Mouse (Mus musculus): ENCODE results near the gene Zfp568. TPM values are rescaled to one million over a fixed set of nuclear protein-coding genes. Genes with fewer than 3 reads are reported as not detected.

Zfp568 gene
- polyA plus RNA-seq, 1 experiment from 2014 or later, result 5.3 TPM

GRCm38 (mm10) chr7:30034331-30034730, 50.6 kb downstream of the Zfp568 start:
- DNase-seq (ENCODE audit: low spot score) (no peak), ATAC-seq (ENCODE audit: low FRiP score, low TSS enrichment) (no peak)
- 92% methylated on average over 12 of the region's 12 CpGs for WGBS
- no peak for TF ChIP-seq EP300 (optimal IDR thresholded peaks at IDR 0.05)
- TF ChIP-seq CTCF (IDR thresholded peaks at IDR 0.05; ENCODE audit: low read depth), result no peak
- Histone ChIP-seq H3K27me3 (ENCODE audit: control insufficient read depth, insufficient read depth, low read length) (no peaks in the 10 kb centered on the region), H3K9me3 (ENCODE audit: control insufficient read depth, low read length) (no peaks in the 10 kb centered on the region), H3K4me2 (replicated peaks; ENCODE audit: low read depth) (no peak overlapping the region), H3K36me3 (ENCODE audit: control insufficient read depth, insufficient read depth, low read length) (no peaks in the 10 kb centered on the region; the same call in 1 of the 2 replicates), H3K27ac (replicated peaks) (no peak overlapping the region), H3K9ac (ENCODE audit: low read length) (no peak overlapping the region), H3K4me1 (replicated peaks; ENCODE audit: control insufficient read depth, insufficient read depth) (no peaks in the 10 kb centered on the region), H3K4me3 (ENCODE audit: low read depth, low read length) (no peak overlapping the region)

GRCm38 (mm10) chr7:30044354-30044753, 60.6 kb downstream of the Zfp568 start:
- no peak for ATAC-seq (ENCODE audit: low FRiP score, low TSS enrichment)
- H3K4me1 ChIP-seq (replicated peaks; ENCODE audit: control insufficient read depth, insufficient read depth), result no peaks in the 10 kb centered on the region
- no peaks in the 10 kb centered on the region for H3K36me3 ChIP-seq (ENCODE audit: control insufficient read depth, insufficient read depth, low read length)
- WGBS, result 48% methylated on average over 9 of the region's 9 CpGs
- no peak overlapping the region for H3K4me3 ChIP-seq (ENCODE audit: low read depth, low read length)
- DNase-seq (ENCODE audit: low spot score), result no peak
- no peaks in the 10 kb centered on the region for H3K9me3 ChIP-seq (ENCODE audit: control insufficient read depth, low read length)
- no peak overlapping the region for H3K4me2 ChIP-seq (replicated peaks; ENCODE audit: low read depth)
- H3K27me3 ChIP-seq (ENCODE audit: control insufficient read depth, insufficient read depth, low read length), result no peaks in the 10 kb centered on the region
- H3K27ac ChIP-seq (replicated peaks), result no peak overlapping the region
- no peak overlapping the region for H3K9ac ChIP-seq (ENCODE audit: low read length)
- TF ChIP-seq CTCF (IDR thresholded peaks at IDR 0.05; ENCODE audit: low read depth) (no peak), EP300 (optimal IDR thresholded peaks at IDR 0.05) (no peak)

GRCm38 (mm10) chr7:30048126-30048525, 64.4 kb downstream of the Zfp568 start:
- Histone ChIP-seq H3K4me3 (ENCODE audit: low read depth, low read length) (no peak overlapping the region), H3K4me1 (replicated peaks; ENCODE audit: control insufficient read depth, insufficient read depth) (no peaks in the 10 kb centered on the region), H3K36me3 (ENCODE audit: control insufficient read depth, insufficient read depth, low read length) (no peaks in the 10 kb centered on the region), H3K4me2 (replicated peaks; ENCODE audit: low read depth) (no peak overlapping the region), H3K27ac (replicated peaks) (no peak overlapping the region), H3K27me3 (ENCODE audit: control insufficient read depth, insufficient read depth, low read length) (no peaks in the 10 kb centered on the region), H3K9ac (ENCODE audit: low read length) (no peak overlapping the region), H3K9me3 (ENCODE audit: control insufficient read depth, low read length) (no peaks in the 10 kb centered on the region)
- no peak for ATAC-seq (ENCODE audit: low FRiP score, low TSS enrichment)
- no peak for DNase-seq (ENCODE audit: low spot score)
- no peak for TF ChIP-seq EP300 (optimal IDR thresholded peaks at IDR 0.05)
- no peak for TF ChIP-seq CTCF (IDR thresholded peaks at IDR 0.05; ENCODE audit: low read depth)
- 81% methylated on average over 4 of the region's 4 CpGs for WGBS

GRCm38 (mm10) chr7:30050882-30051548, 67.3 kb downstream of the Zfp568 start, which contains the start of gene Zfp14:
Zfp14 (minus strand) TSS chr7:30051380.
- Histone ChIP-seq H3K4me2 (replicated peaks; ENCODE audit: low read depth) (peak within 1 kb of the TSS; percentile 80), H3K9ac (ENCODE audit: low read length) (peak within 1 kb of the TSS; percentile 53), H3K4me1 (replicated peaks; ENCODE audit: control insufficient read depth, insufficient read depth) (no peaks in the 10 kb centered on the region), H3K27me3 (ENCODE audit: control insufficient read depth, insufficient read depth, low read length) (no peaks in the 10 kb centered on the region), H3K4me3 (ENCODE audit: low read depth, low read length) (peak within 1 kb of the TSS; percentile 56), H3K27ac (replicated peaks) (peak within 1 kb of the TSS; percentile 59), H3K36me3 (ENCODE audit: control insufficient read depth, insufficient read depth, low read length) (no peaks in the 10 kb centered on the region), H3K9me3 (ENCODE audit: control insufficient read depth, low read length) (no peaks in the 10 kb centered on the region)
- DNase-seq (ENCODE audit: low spot score), result peak; percentile 86
- no peak for TF ChIP-seq EP300 (optimal IDR thresholded peaks at IDR 0.05)
- no peak for TF ChIP-seq CTCF (IDR thresholded peaks at IDR 0.05; ENCODE audit: low read depth)
- WGBS, result 0% methylated on average over 40 of the region's 40 CpGs
- ATAC-seq (ENCODE audit: low FRiP score, low TSS enrichment), result peak; percentile 95

GRCm38 (mm10) chr7:30053591-30053990, 69.8 kb downstream of the Zfp568 start:
- WGBS, result 11% methylated on average over 3 of the region's 3 CpGs
- Histone ChIP-seq H3K4me3 (ENCODE audit: low read depth, low read length) (no peak overlapping the region), H3K9me3 (ENCODE audit: control insufficient read depth, low read length) (no peaks in the 10 kb centered on the region), H3K4me1 (replicated peaks; ENCODE audit: control insufficient read depth, insufficient read depth) (no peaks in the 10 kb centered on the region), H3K9ac (ENCODE audit: low read length) (no peak overlapping the region), H3K27ac (replicated peaks) (no peak overlapping the region), H3K36me3 (ENCODE audit: control insufficient read depth, insufficient read depth, low read length) (no peaks in the 10 kb centered on the region), H3K27me3 (ENCODE audit: control insufficient read depth, insufficient read depth, low read length) (no peaks in the 10 kb centered on the region), H3K4me2 (replicated peaks; ENCODE audit: low read depth) (no peak overlapping the region)
- no peak for ATAC-seq (ENCODE audit: low FRiP score, low TSS enrichment)
- DNase-seq (ENCODE audit: low spot score), result no peak
- TF ChIP-seq CTCF (IDR thresholded peaks at IDR 0.05; ENCODE audit: low read depth) (no peak), EP300 (optimal IDR thresholded peaks at IDR 0.05) (no peak)

GRCm38 (mm10) chr7:30060341-30060740, 76.6 kb downstream of the Zfp568 start:
- Histone ChIP-seq H3K9me3 (ENCODE audit: control insufficient read depth, low read length) (no peaks in the 10 kb centered on the region), H3K9ac (ENCODE audit: low read length) (no peak overlapping the region), H3K27me3 (ENCODE audit: control insufficient read depth, insufficient read depth, low read length) (no peaks in the 10 kb centered on the region), H3K4me2 (replicated peaks; ENCODE audit: low read depth) (no peak overlapping the region), H3K36me3 (ENCODE audit: control insufficient read depth, insufficient read depth, low read length) (no peaks in the 10 kb centered on the region), H3K27ac (replicated peaks) (no peak overlapping the region), H3K4me1 (replicated peaks; ENCODE audit: control insufficient read depth, insufficient read depth) (no peaks in the 10 kb centered on the region), H3K4me3 (ENCODE audit: low read depth, low read length) (no peak overlapping the region)
- TF ChIP-seq CTCF (IDR thresholded peaks at IDR 0.05; ENCODE audit: low read depth) (no peak), EP300 (optimal IDR thresholded peaks at IDR 0.05) (no peak)
- DNase-seq (ENCODE audit: low spot score), result no peak
- 73% methylated on average over 6 of the region's 6 CpGs for WGBS
- ATAC-seq (ENCODE audit: low FRiP score, low TSS enrichment), result no peak
